Comparison of ENCODE assay signal across 13 mouse cellular contexts in genomic region chr12:98023655-98024054, GRCm38 (mm10).
DNase-seq lines count a peak whose midpoint lies in the region; ATAC-seq lines count a peak whose summit lies in the region.
"Had no signal": no experiment of that assay in that cellular context is flagged by ENCODE, and none has a peak within 500 bp of the region (broad histone marks: within the 10 kb centered on the region; RNA-seq: fewer than 3 reads in every experiment).

No protein-coding gene starts in this region.

- no peak overlapping the region for H3K9ac ChIP-seq in forebrain, embryonic 11.5 days (ENCODE audit: low read length)
- H3K9ac ChIP-seq in kidney, embryonic 15.5 days = no peak overlapping the region
- H3K9ac ChIP-seq: heart, embryonic 13.5 days; liver, embryonic 14.5 days had no signal

- whole genome bisulfite sequencing in forebrain, embryonic 11.5 days = 72% methylated on average over 6 of the region's 6 CpGs
- WGBS in forebrain, embryonic 10.5 days = 95% methylated on average over 6 of the region's 6 CpGs
- 83% methylated on average over 6 of the region's 6 CpGs for WGBS in kidney, embryonic 15.5 days

- no peaks in the 10 kb centered on the region for H3K4me1 ChIP-seq in forebrain, embryonic 11.5 days (replicated peaks; ENCODE audit: control insufficient read depth, insufficient read depth, low read length)
- H3K4me1 ChIP-seq in forebrain, embryonic 10.5 days = no peaks in the 10 kb centered on the region
- no peaks in the 10 kb centered on the region for H3K4me1 ChIP-seq in kidney, embryonic 15.5 days
- H3K4me1 ChIP-seq: heart, embryonic 13.5 days had no signal

- no peaks in the 10 kb centered on the region for H3K9me3 ChIP-seq in forebrain, embryonic 11.5 days (ENCODE audit: control insufficient read depth, low read length)
- H3K9me3 ChIP-seq in forebrain, embryonic 10.5 days = no peaks in the 10 kb centered on the region
- H3K9me3 ChIP-seq in kidney, embryonic 15.5 days (replicated peaks) = no peaks in the 10 kb centered on the region
- H3K9me3 ChIP-seq: heart, embryonic 13.5 days had no signal

- no peak overlapping the region for H3K27ac ChIP-seq in forebrain, embryonic 11.5 days (ENCODE audit: low read depth, low read length)
- no peak overlapping the region for H3K27ac ChIP-seq in forebrain, embryonic 10.5 days
- no peak overlapping the region for H3K27ac ChIP-seq in kidney, embryonic 15.5 days
- H3K27ac ChIP-seq: heart, embryonic 13.5 days; kidney, postnatal 0 days; liver, embryonic 14.5 days had no signal

- no peaks in the 10 kb centered on the region for H3K27me3 ChIP-seq in forebrain, embryonic 11.5 days (ENCODE audit: control insufficient read depth, insufficient read depth, low read length)
- H3K27me3 ChIP-seq in forebrain, embryonic 10.5 days (ENCODE audit: poor library complexity, severe bottlenecking) = no peaks in the 10 kb centered on the region
- no peaks in the 10 kb centered on the region for H3K27me3 ChIP-seq in kidney, embryonic 15.5 days
- H3K27me3 ChIP-seq: heart, embryonic 13.5 days had no signal

- 0 out of 2 replicates have a peak, but pooled peaks have one; percentile 49 for ATAC-seq in forebrain, embryonic 11.5 days (replicated peaks; ENCODE audit: low FRiP score)
- no peak for ATAC-seq in granulocyte monocyte progenitor cell, adult 5-6 weeks (replicated peaks; ENCODE audit: poor library complexity, severe bottlenecking)
- no peak for ATAC-seq in kidney, embryonic 15.5 days (replicated peaks; ENCODE audit: low FRiP score)

- no peaks in the 10 kb centered on the region for H3K36me3 ChIP-seq in forebrain, embryonic 11.5 days (ENCODE audit: control insufficient read depth, insufficient read depth, low read length)
- no peaks in the 10 kb centered on the region for H3K36me3 ChIP-seq in forebrain, embryonic 10.5 days (replicated peaks)
- no peaks in the 10 kb centered on the region for H3K36me3 ChIP-seq in kidney, embryonic 15.5 days
- H3K36me3 ChIP-seq: heart, embryonic 13.5 days had no signal

- no peak overlapping the region for H3K4me3 ChIP-seq in forebrain, embryonic 11.5 days (ENCODE audit: low read depth, low read length)
- H3K4me3 ChIP-seq in forebrain, embryonic 10.5 days = no peak overlapping the region
- H3K4me3 ChIP-seq in kidney, embryonic 15.5 days (replicated peaks) = no peak overlapping the region
- H3K4me3 ChIP-seq: heart, embryonic 13.5 days had no signal

- DNase-seq in forebrain, embryonic 11.5 days (ENCODE audit: low spot score) = no peak
- DNase-seq in forebrain, embryonic 10.5 days (ENCODE audit: extremely low spot score, low spot score) = no peak
- peak; percentile 12 for DNase-seq in lung, postnatal 36 days
- no peak for DNase-seq in lung, postnatal 14 days
- peak; percentile 22 for DNase-seq in layer of hippocampus, adult 9-10 months (ENCODE audit: low spot score)
- no peak for DNase-seq in gastrocnemius, postnatal 10 days
- DNase-seq: adrenal gland, postnatal 14 days; thymus, adult 18-20 months had no signal

- H3K4me2 ChIP-seq in forebrain, embryonic 11.5 days (ENCODE audit: low read depth, low read length, severe bottlenecking) = no peak overlapping the region
- H3K4me2 ChIP-seq in kidney, embryonic 15.5 days = no peak overlapping the region
- H3K4me2 ChIP-seq: heart, embryonic 13.5 days had no signal

Comparison
In these comparisons a context has a peak if more than half of its experiments do, and no peak if none do; other contexts are left out.
1. DNase-seq: peak in lung, postnatal 36 days (single experiment) and layer of hippocampus, adult 9-10 months (single experiment); none in forebrain, embryonic 11.5 days (single experiment), forebrain, embryonic 10.5 days (single experiment), lung, postnatal 14 days (single experiment) and gastrocnemius, postnatal 10 days (single experiment).